Mouse (Mus musculus) CH12F3 (cell line): ENCODE data around the gene Sec11a.
"Not testable (repeated sequence)": the region's sequence is repeated elsewhere in the genome, so short reads cannot be mapped to it uniquely, and the experiment has no call there.

Experiments used
- in situ Hi-C: fragments of 300-500 bp; cut with MboI; formaldehyde crosslinking; loops from 2 replicates; pipeline ENCODE4 v1.14.3; 2020; ENCODE audit warnings: low sequenced_read_pairs

The Sec11a gene

DNA sequence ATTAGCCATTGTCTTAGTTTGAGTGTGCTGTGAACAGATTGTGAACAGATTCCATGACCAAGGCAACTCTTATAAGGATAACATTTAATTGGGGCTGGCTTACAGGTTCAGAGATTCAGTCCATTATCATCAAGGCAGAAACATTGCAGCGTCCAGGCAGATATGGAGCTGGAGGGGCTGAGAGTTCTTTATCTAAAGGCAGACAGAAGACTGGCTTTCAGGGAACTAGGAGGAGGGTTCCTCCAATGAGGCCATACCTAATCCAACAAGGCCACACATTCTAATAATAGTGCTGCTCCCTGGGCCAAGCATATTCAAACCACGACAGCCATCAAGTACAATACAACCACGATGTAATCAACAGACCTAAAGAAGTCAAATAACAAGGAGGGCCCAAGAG is 11.4 kb upstream of the Sec11a start:
- in situ Hi-C loops, result no loop called here

DNA sequence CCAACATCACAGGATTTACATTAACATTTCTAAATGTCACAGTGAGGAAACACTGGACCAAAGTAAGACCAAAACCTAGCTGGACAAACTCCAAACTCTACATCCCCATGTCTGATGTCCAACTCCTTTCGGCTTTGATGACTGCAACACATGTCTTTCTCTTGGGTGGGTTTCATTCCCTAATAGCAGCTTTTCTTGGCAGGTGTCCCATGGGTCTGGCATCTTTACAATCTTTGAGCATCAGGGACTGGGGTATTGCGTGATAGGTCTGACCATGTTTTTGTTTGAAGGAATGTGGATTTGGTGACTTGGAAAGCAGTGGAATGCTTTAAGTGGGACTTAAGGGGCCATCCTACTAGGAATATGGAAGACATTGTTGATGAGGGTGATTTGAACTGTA is 9.3 kb upstream of the Sec11a start:
- in situ Hi-C loops, result no loop called here

DNA sequence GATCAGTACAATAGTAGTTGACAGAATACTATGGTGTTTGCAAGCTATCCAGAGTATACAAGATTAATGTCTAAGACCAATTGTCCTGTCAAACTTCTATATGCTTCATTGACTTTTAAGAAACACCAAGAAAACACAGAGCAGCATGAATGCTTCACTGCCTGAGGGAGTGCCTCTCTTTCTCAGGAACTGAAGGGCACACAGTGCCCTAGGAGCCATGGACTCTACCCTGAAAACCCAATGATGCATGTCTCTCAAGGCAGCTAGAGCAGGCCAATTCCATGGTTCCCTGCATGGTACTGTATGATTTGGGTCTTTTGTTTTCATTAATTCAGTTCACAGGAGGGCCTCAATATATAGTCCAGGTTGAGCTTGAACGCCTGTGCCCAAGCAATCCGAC is 6.7 kb upstream of the Sec11a start:
- in situ Hi-C loops, result no loop called here

DNA sequence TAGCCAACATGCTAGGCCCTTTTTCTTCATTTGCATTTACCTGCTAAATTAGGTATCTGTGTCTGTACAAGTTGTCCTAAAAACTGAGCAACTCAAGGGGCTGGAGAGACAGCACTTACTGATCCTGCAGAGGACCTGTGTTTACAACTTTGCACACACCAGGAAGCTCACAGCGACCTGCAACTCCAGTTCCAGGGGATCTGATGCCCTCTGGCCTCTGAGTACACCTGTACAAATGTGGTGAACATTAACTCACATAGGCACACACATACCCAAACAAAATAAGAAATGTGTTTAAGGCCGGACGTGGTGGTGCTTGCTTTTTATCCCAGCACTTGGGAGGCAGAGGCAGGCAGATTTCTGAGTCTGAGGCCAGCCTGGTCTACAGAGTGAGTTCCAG is 4.6 kb upstream of the Sec11a start:
- in situ Hi-C loops, result no loop called here

DNA sequence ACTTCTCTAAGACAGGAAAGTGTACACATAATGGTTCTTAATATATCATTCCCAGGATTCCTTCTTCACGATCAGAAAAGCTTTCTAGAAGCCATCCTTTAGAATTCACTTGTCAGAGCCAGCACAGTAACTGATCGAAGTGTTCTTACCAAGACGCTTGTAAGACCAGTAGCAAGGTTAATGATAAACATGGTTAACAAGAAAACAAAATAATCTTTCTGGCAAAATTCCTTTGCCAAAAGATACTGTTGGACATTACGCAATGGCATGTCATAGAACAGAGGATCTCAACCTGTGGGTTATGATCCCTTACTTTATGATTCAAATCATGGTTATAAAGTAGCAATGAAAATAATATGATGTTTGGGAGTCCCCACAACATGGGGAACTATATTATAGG is 3.9 kb upstream of the Sec11a start:
- in situ Hi-C loops, result no loop called here

DNA sequence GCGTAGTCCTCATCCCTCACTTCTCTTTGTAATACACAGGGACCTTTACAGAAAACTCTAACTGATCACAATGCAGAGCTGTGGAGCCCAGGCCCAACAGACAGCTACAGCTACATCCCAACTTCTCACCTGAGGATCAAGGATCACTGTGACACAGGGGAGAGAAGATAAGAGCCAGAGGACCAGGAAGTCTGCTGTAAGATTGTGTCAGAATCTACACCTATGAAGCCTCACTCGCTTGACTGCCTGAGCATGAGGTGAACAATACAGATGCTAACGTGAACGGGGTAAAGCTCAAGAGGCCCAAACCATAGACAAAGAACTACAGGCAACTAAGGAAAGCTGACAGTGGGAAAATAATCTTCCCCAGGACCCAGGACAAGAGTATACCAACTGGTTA is 7.8 kb downstream of the Sec11a start:
- in situ Hi-C loops, result no loop called here

DNA sequence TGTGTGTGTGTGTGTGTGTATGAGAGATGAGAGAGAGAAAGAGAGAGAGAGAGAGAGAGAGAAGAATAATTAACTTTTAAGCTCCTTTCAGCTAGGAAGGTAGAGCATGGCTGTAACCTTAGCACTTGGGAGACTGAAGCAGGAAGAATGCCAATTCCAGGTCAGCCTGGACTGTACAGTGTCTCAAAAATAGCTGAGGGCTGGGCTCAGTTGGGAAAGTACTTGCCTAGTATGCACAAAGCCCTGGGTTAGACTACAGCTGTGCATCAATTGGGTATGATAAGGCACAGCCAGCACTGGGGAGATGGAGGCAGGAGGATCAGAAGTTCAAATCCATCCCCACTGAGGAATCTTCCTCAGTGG is 10.3 kb downstream of the Sec11a start:
- in situ Hi-C loops, result not testable (repeated sequence)

DNA sequence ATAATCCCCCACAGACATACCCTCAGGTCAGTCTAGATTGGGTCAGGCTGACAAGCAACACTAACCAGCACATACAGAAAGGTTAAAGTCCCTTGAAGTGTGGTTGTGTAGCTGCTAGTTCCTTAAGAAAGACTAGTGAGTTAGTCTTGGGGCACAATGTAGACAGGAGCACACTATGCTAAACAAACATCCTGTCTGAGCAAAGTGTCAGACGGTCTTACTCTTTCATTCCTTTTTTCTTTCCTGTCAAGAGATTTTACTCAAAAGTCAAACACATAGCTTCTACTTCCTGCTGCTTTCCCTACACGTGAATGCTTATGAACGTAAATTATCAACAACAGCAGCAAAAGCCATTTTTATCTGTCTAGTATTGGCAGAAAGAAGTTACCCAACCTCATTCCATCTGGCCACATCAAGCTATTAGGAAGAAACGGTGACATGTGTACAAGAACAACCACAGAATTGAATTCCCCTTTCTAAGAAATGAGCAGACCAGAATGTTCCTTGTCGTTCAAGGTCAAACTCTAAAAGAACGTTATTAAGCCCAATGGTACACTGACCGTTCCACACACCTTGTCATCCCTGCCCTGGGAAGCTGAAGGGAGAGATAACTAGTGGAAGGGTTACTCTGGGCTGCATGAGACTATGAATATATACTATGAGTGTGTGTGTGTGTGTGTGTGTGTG is 10.8 kb downstream of the Sec11a start:
- in situ Hi-C loops, result not testable (repeated sequence)

DNA sequence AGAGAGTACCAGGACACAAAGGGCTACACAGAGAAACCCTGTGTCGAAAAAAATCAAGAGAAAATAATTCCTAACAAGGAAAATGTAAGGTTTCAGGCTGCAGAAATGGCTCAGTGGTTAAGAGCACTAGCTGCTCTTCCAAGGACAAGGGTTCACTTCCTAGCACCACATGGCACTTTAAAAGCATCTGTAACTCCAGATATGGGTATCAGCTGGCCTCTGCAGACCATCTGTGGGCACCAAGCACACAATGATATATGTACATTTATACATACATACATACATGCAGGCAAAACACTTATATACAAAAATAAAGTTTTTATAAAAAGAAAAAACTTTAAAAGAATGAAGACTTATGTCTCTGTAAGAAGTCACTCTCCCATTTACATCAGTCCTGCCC is 11.7 kb downstream of the Sec11a start:
- in situ Hi-C loops, result no loop called here

DNA sequence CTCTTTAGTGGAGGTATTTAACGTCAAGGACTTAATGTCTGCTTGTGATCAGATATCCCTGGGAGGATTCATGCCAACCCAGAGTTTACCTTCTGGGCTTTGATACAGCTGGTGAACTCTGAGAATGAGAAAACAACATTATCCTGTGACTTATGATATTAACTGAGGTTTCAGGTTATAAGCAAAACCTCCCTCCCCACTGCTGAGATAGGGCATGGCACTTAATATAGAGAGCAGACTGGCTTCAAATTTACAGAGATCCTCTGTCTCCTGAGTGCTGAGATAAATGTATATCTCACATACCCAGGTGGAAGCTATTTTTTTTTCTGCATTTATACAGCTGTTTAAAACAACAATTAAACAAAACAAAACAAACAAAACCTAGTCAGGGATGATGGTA is 14.8 kb downstream of the Sec11a start:
- in situ Hi-C loops, result no loop called here

DNA sequence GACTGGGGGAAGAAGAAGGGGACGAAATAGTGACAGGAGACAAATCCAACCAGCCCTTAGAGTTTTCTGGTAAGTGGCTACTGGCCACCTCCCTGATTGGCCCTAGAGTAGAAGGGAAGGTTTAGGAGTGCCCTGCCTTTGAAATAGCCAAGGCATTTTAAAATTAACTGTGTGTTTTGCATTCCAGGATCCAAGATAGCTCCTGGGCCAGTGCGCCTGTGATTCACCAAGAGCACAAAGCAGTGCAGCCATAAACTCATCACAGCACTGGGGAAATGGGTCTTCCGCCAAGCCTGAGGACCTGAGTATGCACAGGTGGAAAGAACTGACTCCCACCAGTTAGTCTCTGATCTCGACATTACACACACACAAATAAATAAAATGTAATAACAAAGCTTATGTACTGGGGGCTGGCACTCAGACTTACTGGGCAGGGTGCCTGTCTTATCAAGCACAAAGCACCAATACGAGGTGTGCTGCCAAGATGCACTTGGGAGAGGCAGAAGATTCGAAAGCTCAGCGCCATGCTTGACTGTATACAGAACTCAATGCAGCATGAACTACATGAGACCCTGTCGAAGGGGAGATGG is 15.9 kb downstream of the Sec11a start:
- in situ Hi-C loops, result no loop called here

DNA sequence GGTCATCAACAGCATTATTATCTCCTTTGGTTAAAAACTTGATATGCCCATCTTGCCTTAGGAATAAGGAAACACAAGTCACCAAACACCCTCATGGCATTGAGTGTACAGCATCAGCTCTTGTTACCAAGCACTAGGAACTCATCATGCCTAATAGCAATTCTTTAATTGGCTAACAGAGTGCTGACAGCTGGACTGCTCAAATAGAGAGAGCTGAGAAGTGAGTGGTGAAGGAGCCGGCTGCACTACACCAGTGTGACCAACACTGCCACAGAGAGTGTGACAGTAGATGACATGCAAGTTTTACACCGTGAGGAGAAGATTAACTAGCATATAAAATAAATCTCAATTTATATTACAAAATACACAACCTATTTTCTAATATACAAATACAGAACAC is 24.4 kb downstream of the Sec11a start:
- in situ Hi-C loops, result no loop called here

DNA sequence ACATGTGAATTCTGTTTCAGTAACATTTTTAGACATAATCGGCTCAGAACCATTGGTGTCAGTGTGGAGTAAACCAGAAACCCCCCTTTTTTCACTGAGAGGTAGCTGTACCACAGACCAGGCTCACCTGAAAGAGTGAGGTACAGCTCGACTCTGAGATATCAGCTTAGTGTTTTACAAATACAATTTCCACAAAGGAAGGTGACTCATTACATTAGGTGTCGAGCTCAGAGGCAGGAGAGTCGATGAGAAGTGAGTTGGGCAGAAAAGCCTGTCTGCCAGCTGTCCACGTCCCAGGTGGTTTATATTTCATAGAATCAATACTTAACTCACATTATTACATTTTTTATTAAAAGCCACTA is 28.0 kb downstream of the Sec11a start:
- in situ Hi-C loops, result no loop called here

DNA sequence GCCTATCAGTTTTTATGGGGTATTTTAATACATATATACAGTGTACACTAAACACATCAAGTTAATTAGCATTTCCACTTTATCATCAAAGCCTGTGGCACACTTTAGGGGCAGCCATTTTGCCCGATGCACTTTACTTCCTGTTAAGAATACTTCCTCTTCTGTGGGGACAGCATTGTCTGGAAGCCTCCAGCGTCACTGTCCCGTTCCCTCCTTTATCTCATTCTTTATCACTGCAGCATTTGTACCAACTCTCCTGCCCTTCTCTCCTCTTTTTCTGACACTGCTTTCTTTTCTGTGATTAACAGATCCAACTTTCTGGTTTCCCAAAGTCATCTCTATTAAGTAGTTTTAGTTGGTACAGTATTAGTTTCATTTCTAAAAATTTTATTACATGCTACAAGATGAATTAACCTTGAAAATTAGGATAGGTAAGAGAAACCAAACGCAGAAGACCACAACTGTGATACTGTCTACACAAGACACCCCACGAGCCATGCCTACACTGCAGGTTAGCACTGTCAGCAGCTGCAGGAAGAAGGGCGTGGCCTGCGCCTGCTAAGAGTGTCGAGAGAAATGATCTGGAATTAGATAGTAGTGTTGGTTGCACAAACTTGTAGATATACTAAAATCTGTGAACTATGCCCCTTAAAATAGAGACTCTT is 28.5 kb downstream of the Sec11a start:
- in situ Hi-C loops, result no loop called here

DNA sequence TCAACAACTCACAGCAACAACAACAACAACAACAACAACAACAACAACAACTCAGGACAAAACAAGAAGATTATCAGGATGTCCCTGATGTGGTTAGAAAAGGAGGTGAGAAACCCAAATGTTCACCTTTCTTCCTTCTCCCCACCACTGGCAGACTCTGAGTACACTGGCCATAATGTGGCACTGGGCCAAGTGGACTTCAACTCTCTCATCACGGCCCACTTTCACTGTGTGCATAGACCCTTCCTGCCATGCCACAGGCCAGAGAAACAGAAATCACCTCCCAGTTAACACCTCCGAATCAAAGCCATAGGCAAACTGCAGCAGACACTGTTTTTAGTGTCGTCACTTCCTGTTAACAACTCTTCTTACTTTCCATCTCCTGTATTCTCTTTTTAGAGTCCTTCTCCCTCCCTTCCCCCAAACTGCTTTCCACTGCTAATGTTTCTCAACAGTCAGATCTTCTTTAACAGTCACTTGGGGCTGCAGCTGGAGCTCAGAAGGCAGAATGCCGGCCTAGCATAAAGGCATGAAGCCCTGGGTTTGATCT is 29.6 kb downstream of the Sec11a start:
- in situ Hi-C loops, result no loop called here

DNA sequence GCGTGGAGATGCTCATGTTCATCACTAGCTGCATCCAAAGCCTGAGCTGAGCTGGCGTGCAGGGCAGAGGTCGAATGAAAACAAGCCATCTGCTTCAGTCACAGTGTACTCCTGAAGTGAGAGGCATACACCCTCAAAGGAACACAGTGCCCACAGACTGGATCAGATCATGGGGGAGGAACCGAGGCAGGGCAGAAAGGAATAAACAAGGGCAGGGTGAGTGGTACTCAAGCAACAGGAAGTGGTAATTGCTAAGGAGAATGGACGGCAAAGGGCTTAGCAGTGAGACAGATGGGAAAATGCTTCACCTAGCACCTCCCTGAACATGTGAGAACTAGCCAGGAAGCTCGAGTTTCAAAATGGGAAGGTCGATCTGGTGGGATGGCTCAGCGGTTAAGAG is 35.1 kb downstream of the Sec11a start:
- in situ Hi-C loops, result no loop called here

DNA sequence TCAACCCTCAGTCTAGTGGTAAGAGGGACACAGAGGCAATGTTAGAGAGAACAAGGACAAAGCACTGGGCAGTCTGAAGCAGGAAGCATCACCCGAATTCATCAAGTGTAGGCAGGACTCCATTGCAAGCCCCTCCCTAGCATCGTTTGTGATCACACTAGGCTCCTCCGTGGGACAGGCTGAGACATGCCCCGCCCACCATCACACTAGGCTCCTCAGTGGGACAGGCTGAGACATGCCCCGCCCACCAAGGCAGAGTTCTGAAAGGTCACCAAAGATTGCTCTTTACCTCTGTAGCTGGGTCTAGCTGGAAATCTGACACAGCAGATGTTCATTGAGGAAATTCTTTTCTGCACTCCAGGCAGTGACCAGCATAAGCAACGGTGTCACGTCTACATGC is 36.5 kb downstream of the Sec11a start:
- in situ Hi-C loops, result no loop called here

DNA sequence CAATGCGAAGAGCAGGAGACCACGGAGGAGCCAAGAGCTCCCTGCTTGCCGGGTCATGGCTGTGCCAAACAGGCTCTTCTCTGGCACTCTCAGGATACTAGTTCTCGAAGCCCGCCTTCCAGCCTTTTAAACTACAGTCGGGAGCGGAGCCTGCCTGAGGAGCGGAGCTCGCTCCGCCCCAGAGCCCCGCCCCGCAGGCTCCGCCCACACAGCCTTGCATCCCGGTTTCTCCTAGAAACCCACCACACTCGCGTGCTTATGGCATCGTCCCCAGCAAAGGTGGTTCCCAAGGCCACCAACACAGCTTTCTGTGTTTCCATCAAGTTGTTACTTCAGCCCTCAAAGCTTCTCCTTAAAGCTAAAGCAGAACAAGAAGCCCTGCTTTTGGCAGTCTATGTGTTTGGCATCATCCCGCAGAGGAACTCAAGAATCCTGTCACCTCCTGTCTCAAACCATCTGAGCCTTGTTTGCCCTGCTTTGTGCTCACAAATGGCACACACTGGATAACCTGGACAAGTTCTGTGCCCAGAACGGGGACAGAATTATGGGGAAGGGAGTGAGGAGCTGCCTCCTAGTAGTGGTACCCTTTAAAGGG is 42.6 kb downstream of the Sec11a start, which contains the start of gene Nmb:
TSS of gene Nmb (minus strand) at position 156 of the 595 bp plus-strand sequence.
- in situ Hi-C loops, result no loop called here

DNA sequence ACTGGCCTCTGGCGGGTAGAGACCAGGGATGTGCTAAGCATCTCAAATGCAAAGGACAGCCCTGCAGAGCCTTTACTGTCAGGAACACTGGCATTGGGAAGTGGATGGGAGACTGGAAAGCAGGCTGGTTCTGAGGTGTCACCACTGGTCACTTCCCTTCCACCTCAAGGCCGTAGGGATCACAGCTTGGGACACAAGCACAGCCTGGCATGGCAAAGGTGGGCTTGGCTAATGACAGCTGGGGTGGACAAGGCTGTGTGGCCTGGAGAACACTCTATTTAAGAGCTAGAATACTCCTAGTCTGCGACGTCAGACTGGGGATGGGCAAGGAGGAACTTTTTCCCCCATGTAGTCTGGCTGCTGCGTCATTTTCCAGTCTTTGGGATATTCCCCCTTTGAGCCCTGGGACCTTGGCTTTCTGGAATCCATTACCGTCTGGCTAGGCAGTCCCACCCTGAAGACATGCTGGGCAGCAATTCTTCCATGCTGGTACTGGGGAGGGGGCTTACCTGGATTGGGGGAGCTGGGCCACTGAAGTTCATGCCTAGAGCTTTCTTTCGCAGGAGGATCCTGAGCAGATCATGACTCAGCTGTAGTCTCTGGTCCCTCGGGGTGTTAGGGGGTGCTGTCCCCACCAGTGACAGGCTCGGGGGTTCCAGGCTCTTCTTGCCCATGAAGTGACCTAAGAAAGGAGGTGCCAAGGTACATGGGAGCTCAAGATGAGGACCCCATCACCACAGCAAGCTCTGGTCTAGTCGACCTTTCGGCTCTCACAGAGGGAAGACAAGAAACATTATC is 43.8 kb downstream of the Sec11a start:
- in situ Hi-C loops, result no loop called here

DNA sequence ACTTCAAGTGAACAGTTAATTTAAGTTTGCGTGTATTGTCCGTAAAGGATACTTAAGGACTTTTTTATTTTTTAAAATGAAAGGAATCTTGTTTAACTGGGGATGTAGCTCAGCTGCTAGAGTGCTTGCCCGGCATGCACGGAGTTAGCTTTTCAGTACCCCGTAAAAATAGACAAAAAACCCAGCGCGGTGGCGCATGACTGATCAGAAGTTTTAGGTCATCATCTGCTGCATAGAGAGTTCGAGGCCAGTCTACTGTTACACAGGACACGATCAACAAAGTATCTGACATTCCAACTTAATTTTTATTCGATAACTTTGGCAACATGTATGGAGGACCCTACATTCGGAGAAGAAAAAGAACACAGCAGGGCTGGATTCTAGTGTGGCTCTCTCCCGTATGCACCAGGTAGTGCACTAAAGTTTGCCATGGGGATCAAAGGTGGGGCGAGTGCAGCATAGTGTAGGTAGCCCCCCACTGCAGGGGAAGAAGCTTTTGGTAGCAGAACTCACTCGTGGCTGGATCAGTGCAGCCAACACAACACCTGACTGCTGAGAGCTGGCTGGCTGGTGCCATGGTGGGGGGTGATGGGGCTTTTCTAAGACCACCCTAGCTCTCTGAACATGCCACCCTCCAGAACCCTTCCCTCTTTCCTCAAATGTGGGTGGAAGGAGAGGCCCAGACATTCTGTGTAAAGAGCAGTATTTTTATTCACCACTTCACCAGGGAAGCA is 45.9 kb downstream of the Sec11a start:
- in situ Hi-C loops, result no loop called here
